ENCODE assay signal across 14 mouse cellular contexts in the genomic region with DNA sequence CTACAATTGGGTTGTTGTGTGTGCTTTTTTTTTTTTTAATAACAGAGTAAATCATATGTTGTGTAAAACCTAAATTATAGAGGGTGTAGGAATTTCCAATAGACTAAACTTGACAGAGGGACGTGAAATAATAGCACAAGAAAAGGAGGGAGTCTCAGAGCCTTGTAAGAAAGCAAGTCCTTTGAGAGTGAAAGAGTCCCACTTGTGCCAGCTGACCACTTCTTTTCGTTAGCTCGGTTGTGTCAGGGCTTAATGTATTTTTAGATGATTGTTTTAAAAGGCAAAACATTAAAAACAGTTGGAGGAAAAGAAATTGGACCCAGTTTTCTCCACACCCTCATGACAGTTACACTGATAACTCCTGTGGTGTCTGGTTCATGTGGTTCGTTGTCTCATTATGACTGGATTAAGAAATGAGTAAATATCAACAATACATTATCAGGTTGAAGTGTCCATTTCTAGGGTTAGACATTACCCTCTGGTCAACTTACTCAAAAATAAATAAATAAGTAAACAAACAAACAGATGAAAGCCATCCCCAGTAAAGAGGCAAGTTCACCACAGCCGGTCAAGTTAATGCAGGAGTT. TPM values are rescaled to one million over a fixed set of nuclear protein-coding genes. Genes with fewer than 3 reads are reported as not detected.
DNase-seq lines count a peak whose midpoint lies in the region; ATAC-seq and TF ChIP-seq lines count a peak whose summit lies in the region.
"Had no signal": no experiment of that assay in that cellular context is flagged by ENCODE, and none has a peak within 500 bp of the region (broad histone marks: within the 10 kb centered on the region; RNA-seq: fewer than 3 reads in every experiment).

No protein-coding gene starts in this region.

- no peak overlapping the region for H3K4me2 ChIP-seq in forebrain, embryonic 13.5 days
- no peak overlapping the region for H3K4me2 ChIP-seq in forebrain, postnatal 0 days (ENCODE audit: low read depth)
- H3K4me2 ChIP-seq: embryonic facial prominence, embryonic 13.5 days; heart, embryonic 12.5 days; intestine, embryonic 15.5 days had no signal

- ATAC-seq in forebrain, embryonic 13.5 days, result peak; percentile 41; the same call in 1 of the 2 replicates
- ATAC-seq in forebrain, postnatal 0 days, result no peak
- ATAC-seq in inflammation-experienced regulatory T-cells, adult 6 months, result no peak
- ATAC-seq: intestine, embryonic 15.5 days had no signal

- TF ChIP-seq CTCF in left cerebral cortex, adult 2 months (IDR thresholded peaks at IDR 0.05), result no peak
- TF ChIP-seq CTCF in forebrain, postnatal 0 days (IDR thresholded peaks at IDR 0.05; ENCODE audit: low read depth), result no peak

- peaks cover 4% of the 10 kb centered on the region; the same call in 1 of the 2 replicates for H3K9me3 ChIP-seq in forebrain, embryonic 10.5 days
- no peaks in the 10 kb centered on the region for H3K9me3 ChIP-seq in forebrain, embryonic 13.5 days (replicated peaks)
- no peaks in the 10 kb centered on the region for H3K9me3 ChIP-seq in forebrain, postnatal 0 days (ENCODE audit: low read length)
- H3K9me3 ChIP-seq: embryonic facial prominence, embryonic 13.5 days; intestine, embryonic 15.5 days had no signal

- H3K4me1 ChIP-seq in forebrain, embryonic 10.5 days, result peaks cover 28% of the 10 kb centered on the region
- H3K4me1 ChIP-seq in forebrain, embryonic 13.5 days, result peaks cover 23% of the 10 kb centered on the region
- H3K4me1 ChIP-seq in forebrain, postnatal 0 days (ENCODE audit: insufficient read depth), result no peaks in the 10 kb centered on the region
- H3K4me1 ChIP-seq: embryonic facial prominence, embryonic 13.5 days; heart, embryonic 12.5 days; intestine, embryonic 15.5 days had no signal

- H3K36me3 ChIP-seq in forebrain, embryonic 10.5 days (replicated peaks), result no peaks in the 10 kb centered on the region
- H3K36me3 ChIP-seq in forebrain, embryonic 13.5 days (ENCODE audit: poor library complexity, severe bottlenecking), result no peaks in the 10 kb centered on the region
- no peaks in the 10 kb centered on the region for H3K36me3 ChIP-seq in forebrain, postnatal 0 days (ENCODE audit: insufficient read depth)
- H3K36me3 ChIP-seq: embryonic facial prominence, embryonic 13.5 days; heart, embryonic 12.5 days; intestine, embryonic 15.5 days had no signal

- no peaks in the 10 kb centered on the region for H3K27me3 ChIP-seq in forebrain, embryonic 10.5 days (ENCODE audit: poor library complexity, severe bottlenecking)
- no peaks in the 10 kb centered on the region for H3K27me3 ChIP-seq in forebrain, embryonic 13.5 days
- no peaks in the 10 kb centered on the region for H3K27me3 ChIP-seq in forebrain, postnatal 0 days (ENCODE audit: insufficient read depth, low read length)
- H3K27me3 ChIP-seq: embryonic facial prominence, embryonic 13.5 days; heart, embryonic 12.5 days; intestine, embryonic 15.5 days had no signal

- intact Hi-C loops in left cerebral cortex, adult 2 months (cut with DNase I), result no loop called here

- no peak for DNase-seq in left cerebral cortex, adult 2 months (ENCODE audit: extremely low spot score in 1 of 2, low spot score in 2 of 2)
- DNase-seq in left cerebral cortex, adult 18-20 months (ENCODE audit: low spot score in 2 of 2), result no peak
- no peak for DNase-seq in forebrain, embryonic 10.5 days (ENCODE audit: extremely low spot score, low spot score)
- DNase-seq in forebrain, postnatal 0 days, result no peak
- no peak for DNase-seq in right cerebral cortex, postnatal 36 days (ENCODE audit: low spot score in 2 of 2)
- DNase-seq in heart, postnatal 4 days, result no peak
- DNase-seq: adrenal gland, adult 8-10 months; gastrocnemius, postnatal 10 days had no signal

- H3K27ac ChIP-seq in left cerebral cortex, adult 2 months, result peak overlapping the region; percentile 48; the same call in 1 of the 2 replicates
- peak overlapping the region; percentile 84 for H3K27ac ChIP-seq in forebrain, embryonic 10.5 days
- H3K27ac ChIP-seq in forebrain, embryonic 13.5 days, result peak overlapping the region; percentile 45; the same call in 1 of the 2 replicates
- 0 out of 2 replicates have a peak overlapping the region, but pooled peaks have one; percentile 15 for H3K27ac ChIP-seq in forebrain, postnatal 0 days (ENCODE audit: low read depth, low read length)
- H3K27ac ChIP-seq: embryonic facial prominence, embryonic 13.5 days; hindbrain, postnatal 0 days; intestine, embryonic 15.5 days had no signal

- no peak overlapping the region for H3K4me3 ChIP-seq in left cerebral cortex, adult 2 months
- no peak overlapping the region for H3K4me3 ChIP-seq in forebrain, embryonic 10.5 days
- H3K4me3 ChIP-seq in forebrain, embryonic 13.5 days, result no peak overlapping the region
- H3K4me3 ChIP-seq in forebrain, postnatal 0 days (ENCODE audit: low read depth, low read length), result no peak overlapping the region
- H3K4me3 ChIP-seq: embryonic facial prominence, embryonic 13.5 days; heart, embryonic 12.5 days; intestine, embryonic 15.5 days had no signal

- 59% methylated on average over 5 of the region's 5 CpGs for WGBS in forebrain, embryonic 10.5 days
- WGBS in forebrain, embryonic 13.5 days, result 33% methylated on average over 5 of the region's 5 CpGs
- WGBS in forebrain, postnatal 0 days, result 30% methylated on average over 5 of the region's 5 CpGs

- no peak overlapping the region for H3K9ac ChIP-seq in forebrain, embryonic 13.5 days
- H3K9ac ChIP-seq in forebrain, postnatal 0 days, result no peak overlapping the region
- H3K9ac ChIP-seq: embryonic facial prominence, embryonic 13.5 days; heart, embryonic 12.5 days; intestine, embryonic 15.5 days had no signal

RNA-seq across cellular contexts. Expression of gene Dph5, which starts 42.5 kb away (rescaled TPM):
- total RNA-seq in left cerebral cortex, adult 2 months (2021), result 10 to 100 TPM; 11.0 to 12.3 TPM
- total RNA-seq in left cerebral cortex, adult 18-20 months (2021), result 10 to 100 TPM; 12.1 to 12.4 TPM
- polyA plus RNA-seq in forebrain, embryonic 10.5 days (2016; fragmentation: Nextera tagmentation; extraction: Ambion mirVana), result 35.1 and 36.4 TPM in 2 replicates
- polyA plus RNA-seq in forebrain, embryonic 13.5 days (2015; fragmentation: Nextera tagmentation; extraction: Ambion mirVana), result 29.8 and 30.2 TPM in 2 replicates
- total RNA-seq in forebrain, postnatal 0 days (2014; rRNA removed), result 16.8 and 20.0 TPM in 2 replicates
- 19.4 and 20.1 TPM in 2 replicates for polyA plus RNA-seq in forebrain, postnatal 0 days (2015; fragmentation: Nextera tagmentation; extraction: Ambion mirVana)
- 10 to 100 TPM; 49.4 to 77.7 (median 74.5) TPM for polyA plus RNA-seq in inflammation-experienced regulatory T-cells, adult 6 months (2017; shearing (Covaris generic))
- 10 to 100 TPM in 1 of 2 experiments, 1 to 10 TPM in 1; 8.7 to 11.4 TPM for total RNA-seq in heart, postnatal 4 days (2021)

Comparison
In these comparisons a context has a peak if more than half of its experiments do, and no peak if none do; other contexts are left out.
1. H3K27ac ChIP-seq: peak in every context shown above with its lines; median percentile 84 in forebrain, embryonic 10.5 days; 48 in left cerebral cortex, adult 2 months; 45 in forebrain, embryonic 13.5 days; 15 in forebrain, postnatal 0 days.